Mouse (Mus musculus) C2C12 (cell line): ENCODE results near the gene Eya4. TPM values are rescaled to one million over a fixed set of nuclear protein-coding genes. Genes with fewer than 3 reads are reported as not detected.

ENCODE experiments used
- H3K27me3 ChIP-seq: one replicate; pipeline ENCODE4 v1.6.1; 2011; ENCODE audit not compliant: control insufficient read depth, insufficient read depth, insufficient read length
- H3K36me3 ChIP-seq: one replicate; pipeline ENCODE4 v1.6.1; 2011; ENCODE audit not compliant: control insufficient read depth, insufficient read depth
- H3K4me3 ChIP-seq: one replicate; pipeline ENCODE4 v1.5.1; 2011; ENCODE audit warnings: mild to moderate bottlenecking, control low read depth; ENCODE audit not compliant: poor library complexity, insufficient read depth, severe bottlenecking
- H3K79me2 ChIP-seq: one replicate; pipeline ENCODE4 v1.6.1; 2011; ENCODE audit not compliant: control insufficient read depth, insufficient read depth
- H3K79me3 ChIP-seq: one replicate; pipeline ENCODE4 v1.6.1; 2011; ENCODE audit warnings: low read depth, control low read depth
- H3ac ChIP-seq: one replicate; pipeline ENCODE3; 2011; ENCODE audit warnings: low read depth; ENCODE audit not compliant: control insufficient read depth, insufficient read length
- CEBPB ChIP-seq: IDR thresholded peaks from one replicate; pipeline ENCODE4 v1.6.1; 2011; ENCODE audit warnings: low read depth, mild to moderate bottlenecking, control low read depth, moderate library complexity
- CTCF ChIP-seq: IDR thresholded peaks from one replicate; pipeline ENCODE4 v1.5.1; 2011; ENCODE audit not compliant: control insufficient read depth, insufficient read depth, insufficient read length
- FOSL1 ChIP-seq: IDR thresholded peaks from one replicate; pipeline ENCODE4 v1.8.0; 2011; ENCODE audit warnings: mild to moderate bottlenecking, low read length; ENCODE audit not compliant: poor library complexity, insufficient read depth, severe bottlenecking
- MAX ChIP-seq: IDR thresholded peaks from one replicate; pipeline ENCODE4 v1.6.1; 2011; ENCODE audit warnings: mild to moderate bottlenecking, control low read depth
- MYOD1 ChIP-seq: IDR thresholded peaks from one replicate; pipeline ENCODE4 v1.6.1; 2011; ENCODE audit warnings: low read depth; ENCODE audit not compliant: control insufficient read depth, insufficient read length
- MYOG ChIP-seq: IDR thresholded peaks from one replicate; pipeline ENCODE4 v1.6.1; 2011; ENCODE audit not compliant: control insufficient read depth, insufficient read length; ENCODE audit errors: extremely low read depth
- USF1 ChIP-seq: IDR thresholded peaks from one replicate; pipeline ENCODE4 v1.6.1; 2011; ENCODE audit warnings: low read depth, mild to moderate bottlenecking, control low read depth, moderate library complexity
- polyA plus RNA-seq: library from polyadenylated mRNA; unstranded; fragments of >200 nt; fragmentation: generic; extraction: Trizol; gene quantifications from one replicate; pipeline ENCODE4 v1.2.1, GENCODE M21; 2012; ENCODE audit warnings: missing spikeins

The Eya4 gene
- polyA plus RNA-seq, 1 experiment: 6.2 TPM

- H3K27me3 ChIP-seq: no peaks in the 10 kb centered on the region
- H3K36me3 ChIP-seq: no peaks in the 10 kb centered on the region
- H3ac ChIP-seq: no peak overlapping the region
- no peak overlapping the region for H3K4me3 ChIP-seq
- no peaks in the 10 kb centered on the region for H3K79me2 ChIP-seq
- TF ChIP-seq CEBPB: no peak
- no peak for TF ChIP-seq CTCF
- TF ChIP-seq MYOG: no peak
- no peak for TF ChIP-seq FOSL1
- no peak for TF ChIP-seq USF1
- TF ChIP-seq MAX: no peak
- no peak for TF ChIP-seq MYOD1
- no peaks in the 10 kb centered on the region for H3K79me3 ChIP-seq
These were observed 261.3 kb downstream of the Eya4 start for GRCm38 (mm10) chr10:23089271-23089670.

GRCm38 (mm10) chr10:23088764-23089163 lies 261.8 kb downstream of the Eya4 start:
- no peaks in the 10 kb centered on the region for H3K79me2 ChIP-seq
- H3K36me3 ChIP-seq: no peaks in the 10 kb centered on the region
- no peaks in the 10 kb centered on the region for H3K27me3 ChIP-seq
- H3K4me3 ChIP-seq: no peak overlapping the region
- no peak overlapping the region for H3ac ChIP-seq
- TF ChIP-seq MAX (no peak), FOSL1 (no peak), MYOG (no peak), USF1 (no peak), MYOD1 (no peak), CEBPB (no peak), CTCF (no peak)
- no peaks in the 10 kb centered on the region for H3K79me3 ChIP-seq

DNA sequence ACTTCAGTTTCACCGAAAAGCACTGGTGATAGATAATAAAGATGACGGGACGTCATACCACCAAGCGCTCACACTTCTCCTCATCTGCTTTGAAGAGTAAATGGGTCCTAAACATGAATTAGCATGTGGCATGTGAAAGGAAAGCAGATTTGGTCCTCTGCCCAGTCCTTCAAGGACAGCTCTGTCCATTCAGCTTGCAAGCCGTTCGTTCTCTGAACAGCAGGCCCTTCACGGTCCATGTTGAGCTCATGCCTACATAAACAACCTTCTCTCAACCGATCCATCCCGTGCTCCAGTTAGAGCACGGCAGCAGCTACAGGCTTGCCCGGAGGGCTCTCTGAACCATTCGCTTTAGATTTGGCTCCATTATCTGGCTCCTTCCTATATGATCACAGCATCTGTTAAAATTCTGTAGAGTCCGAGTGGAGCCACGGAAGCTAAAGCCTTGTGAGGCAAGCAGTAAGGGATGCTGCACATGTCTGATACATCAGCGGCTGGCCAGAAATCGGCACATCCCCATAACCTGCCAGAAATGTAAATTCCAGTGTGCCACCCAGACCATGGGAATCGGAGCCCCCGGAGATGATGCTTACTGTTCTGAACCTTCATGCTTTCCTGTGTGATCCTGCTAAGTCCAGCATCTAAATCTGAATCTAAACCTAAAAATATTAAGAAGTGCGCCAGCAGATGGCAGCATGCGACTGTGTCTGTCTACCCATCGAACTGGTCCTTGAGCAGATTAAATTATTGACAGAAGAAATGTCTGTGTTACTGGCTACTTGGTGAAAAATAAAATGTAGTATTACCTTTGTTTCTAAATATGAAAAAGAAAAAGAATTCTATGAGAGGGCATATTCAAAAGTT lies 264.0 kb downstream of the Eya4 start:
- Histone ChIP-seq H3K79me3 (no peaks in the 10 kb centered on the region), H3K27me3 (no peaks in the 10 kb centered on the region), H3K4me3 (no peak overlapping the region), H3K36me3 (no peaks in the 10 kb centered on the region), H3K79me2 (no peaks in the 10 kb centered on the region), H3ac (no peak overlapping the region)
- no peak for TF ChIP-seq MYOD1
- no peak for TF ChIP-seq CEBPB
- TF ChIP-seq MAX: no peak
- no peak for TF ChIP-seq MYOG
- TF ChIP-seq CTCF: peak; percentile 13

GRCm38 (mm10) chr10:23081548-23081828 lies 269.1 kb downstream of the Eya4 start:
- TF ChIP-seq MAX: no peak
- no peak for TF ChIP-seq FOSL1
- TF ChIP-seq USF1: no peak
- no peak for TF ChIP-seq CEBPB
- no peak for TF ChIP-seq CTCF
- TF ChIP-seq MYOG: no peak
- no peak for TF ChIP-seq MYOD1

DNA sequence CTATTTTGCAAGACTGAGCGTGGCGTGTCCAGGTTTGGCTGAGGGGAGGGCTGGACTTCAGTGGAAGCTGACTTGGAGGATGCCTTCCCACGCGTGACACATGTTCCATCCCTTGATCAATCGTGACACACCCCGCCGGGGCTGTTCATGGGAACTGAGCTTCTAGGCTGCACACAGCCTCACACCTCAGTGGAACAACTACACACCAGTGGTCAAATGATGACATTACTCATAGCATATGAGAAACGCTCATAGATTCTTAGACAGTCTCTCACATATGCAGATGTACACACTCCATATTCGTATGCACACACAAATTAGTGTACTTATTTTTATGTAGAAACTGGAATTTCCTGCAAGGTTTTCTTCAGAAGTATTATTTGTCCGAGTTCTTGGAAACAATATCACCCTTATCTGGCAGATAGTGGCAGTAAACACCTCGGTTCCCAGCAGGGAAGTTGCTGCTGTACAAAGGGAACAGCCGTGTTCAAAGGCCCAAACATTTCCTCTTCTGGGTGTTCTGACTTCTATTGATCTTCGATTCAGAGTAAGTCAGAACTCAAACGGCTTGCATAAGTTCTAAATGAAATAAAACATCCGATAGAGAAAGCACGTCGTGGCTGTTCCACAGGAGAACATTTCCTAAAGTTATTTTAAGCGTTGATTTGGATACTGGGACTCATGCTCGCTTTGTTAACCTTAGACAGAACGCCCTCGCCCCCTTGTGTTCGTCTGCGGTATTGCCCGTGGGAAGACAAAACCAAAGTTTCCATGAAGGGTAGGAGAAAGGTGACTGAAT lies 269.6 kb downstream of the Eya4 start:
- H3ac ChIP-seq: no peak overlapping the region
- TF ChIP-seq USF1 (no peak), CTCF (peak; percentile 51)
- H3K79me2 ChIP-seq: no peaks in the 10 kb centered on the region
- no peaks in the 10 kb centered on the region for H3K79me3 ChIP-seq
- no peak overlapping the region for H3K4me3 ChIP-seq
- H3K36me3 ChIP-seq: no peaks in the 10 kb centered on the region
- H3K27me3 ChIP-seq: no peaks in the 10 kb centered on the region

More at GRCm38 (mm10) chr10:23081548-23081828, 269.1 kb downstream of the Eya4 start:
- no peaks in the 10 kb centered on the region for H3K79me2 ChIP-seq
- no peaks in the 10 kb centered on the region for H3K79me3 ChIP-seq
- no peak overlapping the region for H3ac ChIP-seq
- H3K36me3 ChIP-seq: no peaks in the 10 kb centered on the region
- H3K4me3 ChIP-seq: no peak overlapping the region
- H3K27me3 ChIP-seq: no peaks in the 10 kb centered on the region
